Mouse (Mus musculus) testis, postnatal 14 days (tissue): ENCODE results near the gene C530008M17Rik.
A peak's percentile ranks its signal among the peaks of the same experiment; 100 is the strongest.

ENCODE experiments used
- DNase-seq: peaks from one replicate; pipeline ENCODE4 v3.0.0; 2021; ENCODE audit warnings: low spot score

The C530008M17Rik gene

DNA sequence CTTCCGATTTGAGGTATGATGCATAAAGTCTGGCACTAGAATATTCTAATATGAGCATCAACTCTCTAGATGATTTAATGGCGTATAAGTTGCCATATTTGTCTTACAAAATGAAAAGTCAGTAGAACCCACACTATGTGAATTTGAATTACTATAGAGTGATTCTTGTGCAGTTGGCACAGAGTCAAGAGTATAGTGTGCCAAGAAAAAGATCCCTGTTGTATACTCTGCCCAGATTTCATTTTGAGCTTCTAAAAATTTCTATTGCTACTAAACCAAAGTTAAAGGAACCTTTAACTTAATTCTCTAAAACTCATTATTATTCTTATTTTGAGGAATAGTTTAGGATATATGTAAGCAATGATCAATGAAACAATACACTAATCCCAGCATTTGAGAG, at the start of gene C530008M17Rik:
TSS of gene C530008M17Rik (plus strand) at position 301 of the 400 bp plus-strand sequence.
- no peak for DNase-seq

DNA sequence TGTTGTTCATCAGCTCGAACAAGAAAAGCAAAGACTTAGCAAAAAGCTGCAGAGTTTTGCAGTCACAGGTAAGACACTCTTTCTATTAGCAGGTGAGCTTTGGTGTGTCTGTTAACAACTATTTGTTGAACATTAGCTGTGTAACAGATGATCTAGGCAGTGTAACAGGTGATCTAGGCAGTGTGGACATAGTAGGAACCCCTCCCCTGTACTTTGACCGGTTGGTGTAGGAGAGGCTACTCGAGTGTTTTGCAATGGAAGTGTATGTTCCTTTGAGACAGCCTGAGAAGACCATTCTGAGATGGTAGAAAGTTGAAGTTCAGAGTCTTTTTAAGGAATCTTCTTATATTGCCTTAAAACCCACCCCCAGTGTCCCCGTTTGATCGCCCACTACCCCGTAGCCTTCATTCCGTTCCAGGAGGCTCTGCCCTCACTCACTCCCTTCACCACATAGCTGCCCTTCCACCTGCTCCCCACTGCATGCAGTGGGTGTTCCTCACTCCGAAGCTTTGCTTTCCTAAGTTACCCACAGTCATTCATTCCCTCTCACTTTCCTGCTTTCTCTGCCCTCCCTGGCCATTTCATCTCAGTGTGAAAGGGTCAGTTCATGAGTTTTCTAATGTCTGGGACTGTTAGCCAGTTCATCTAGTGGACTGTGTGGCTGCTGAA, 46.5 kb upstream of the C530008M17Rik start:
- no peak for DNase-seq

DNA sequence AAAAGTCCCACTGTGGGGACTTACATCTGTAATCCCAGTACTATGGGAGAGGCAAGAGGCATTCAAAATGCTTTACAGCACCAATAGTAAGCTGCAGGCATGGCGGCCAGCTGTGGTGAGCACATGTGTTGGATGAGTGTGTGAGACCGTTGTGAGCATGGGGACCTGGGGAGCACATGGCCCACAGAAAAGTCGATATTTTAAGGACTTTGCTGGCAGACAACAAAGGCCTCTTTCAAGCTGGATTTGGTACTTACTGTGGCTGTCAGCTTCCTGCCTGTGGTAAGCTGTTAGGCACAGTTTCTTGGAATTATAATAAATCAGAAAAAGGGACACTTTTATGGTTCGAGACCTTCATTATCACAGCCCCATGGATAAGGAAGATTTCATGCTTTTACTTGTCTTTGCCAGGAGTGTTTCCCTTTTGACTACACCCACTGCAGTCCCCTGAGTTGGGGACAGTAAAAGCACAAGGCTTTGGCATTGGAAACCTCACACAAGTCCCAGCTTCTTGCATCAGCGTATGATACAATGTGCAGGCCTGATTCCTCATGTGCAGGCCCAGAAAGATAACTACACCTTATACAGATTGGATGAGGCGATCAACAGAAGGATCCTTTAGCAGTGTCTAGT, 43.3 kb upstream of the C530008M17Rik start:
- DNase-seq = no peak

DNA sequence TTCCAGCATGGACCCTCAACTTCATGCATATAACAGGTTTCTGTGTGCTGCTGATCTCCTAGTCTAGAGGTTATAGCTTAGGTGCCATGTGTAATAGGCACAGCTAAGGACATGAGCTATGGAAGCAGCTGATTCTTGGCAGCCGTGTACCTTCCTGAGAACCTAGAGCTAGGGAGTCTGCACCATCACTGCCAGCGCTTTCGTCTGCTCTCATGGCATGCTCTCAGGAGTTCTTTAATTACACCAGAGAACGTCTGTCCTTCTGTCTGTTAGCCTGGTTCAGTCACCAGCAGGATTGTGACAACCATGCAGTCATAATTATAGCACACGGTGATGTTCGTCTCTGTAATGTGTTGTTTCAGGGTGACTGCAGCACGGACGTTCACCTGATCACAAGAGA, 41.0 kb upstream of the C530008M17Rik start:
- DNase-seq = no peak

DNA sequence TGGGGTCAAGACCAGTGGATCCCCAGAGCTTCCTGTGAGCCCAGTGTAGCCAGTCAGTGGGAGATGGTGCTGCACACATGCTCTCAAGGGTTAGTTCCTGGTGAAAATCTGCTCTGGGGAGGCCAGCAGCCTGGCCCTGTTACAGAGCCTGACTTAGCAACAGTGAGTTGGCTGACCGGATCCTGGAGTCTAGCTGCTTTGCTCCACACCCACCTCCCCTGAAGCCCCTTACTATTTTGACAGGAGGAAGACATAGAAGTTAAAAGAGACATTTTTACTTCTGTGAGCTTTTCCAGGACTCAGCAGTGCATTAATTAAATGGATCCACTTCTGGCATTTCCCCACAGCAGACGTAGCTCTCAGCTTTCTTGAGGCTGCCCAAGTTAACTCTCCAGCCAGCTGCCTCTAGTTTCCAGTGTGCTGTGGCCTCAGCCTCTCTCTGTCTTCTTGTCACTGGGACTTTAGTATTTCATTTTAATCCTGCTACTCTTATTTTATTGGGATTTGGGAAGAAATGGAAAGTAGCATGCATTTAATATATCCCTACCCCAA, 40.0 kb upstream of the C530008M17Rik start:
- DNase-seq = no peak

DNA sequence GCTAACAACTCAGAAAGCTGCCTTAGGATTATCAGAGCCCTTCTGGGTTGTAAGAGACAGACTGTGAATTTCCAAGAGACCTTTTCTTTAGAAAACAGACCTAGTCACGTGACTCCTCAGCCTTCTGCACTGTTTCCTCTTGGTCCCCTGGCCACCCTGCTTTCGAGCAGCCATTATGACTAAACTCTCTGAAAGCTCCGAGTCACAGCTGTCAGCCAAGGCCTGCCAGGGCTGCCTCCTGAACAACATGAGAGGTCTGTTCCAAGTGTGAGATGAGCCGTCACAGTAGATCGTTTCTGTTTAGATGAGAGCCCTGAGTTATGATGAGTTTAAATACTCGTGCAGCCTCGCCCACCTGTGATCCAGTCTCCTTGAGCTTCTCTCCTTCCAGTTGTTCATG, 37.6 kb upstream of the C530008M17Rik start:
- no peak for DNase-seq

DNA sequence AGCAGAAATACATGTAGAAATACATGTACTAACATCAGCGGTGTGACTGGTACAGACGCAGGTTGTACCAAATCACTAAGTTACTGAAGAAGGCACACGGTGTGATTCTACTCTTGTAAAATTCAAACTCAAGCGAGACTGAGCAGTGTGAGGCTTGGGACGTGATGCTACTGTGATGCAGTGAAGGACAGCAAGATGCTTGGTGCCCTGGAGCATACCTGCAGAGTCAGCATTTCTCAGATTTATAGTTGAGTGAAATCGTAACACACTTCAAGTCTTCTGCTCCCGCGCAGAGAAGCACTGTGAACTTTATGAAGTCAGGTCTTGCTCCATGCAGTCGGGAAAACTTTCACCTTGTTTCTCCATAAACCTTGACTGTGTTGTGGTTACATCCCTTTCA, 32.6 kb upstream of the C530008M17Rik start:
- no peak for DNase-seq

DNA sequence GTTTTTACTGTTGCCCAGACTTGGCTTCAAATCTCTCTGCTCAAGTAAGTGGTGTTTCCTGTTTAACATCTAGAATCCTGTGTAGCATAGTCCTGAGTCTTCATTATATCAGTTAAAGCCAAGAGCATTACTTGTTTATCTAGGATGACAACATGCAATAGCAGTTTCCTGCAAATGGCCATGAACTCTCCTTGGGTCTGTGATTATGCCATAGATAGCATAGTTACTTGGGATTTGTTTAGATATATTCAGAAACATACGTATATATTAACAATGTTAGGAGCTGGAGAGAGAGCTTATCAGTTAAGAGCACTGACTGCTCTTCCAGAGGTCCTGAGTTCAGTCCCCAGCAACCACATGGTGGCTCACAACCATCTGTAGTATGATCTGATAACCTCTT, 28.5 kb upstream of the C530008M17Rik start:
- DNase-seq = no peak

DNA sequence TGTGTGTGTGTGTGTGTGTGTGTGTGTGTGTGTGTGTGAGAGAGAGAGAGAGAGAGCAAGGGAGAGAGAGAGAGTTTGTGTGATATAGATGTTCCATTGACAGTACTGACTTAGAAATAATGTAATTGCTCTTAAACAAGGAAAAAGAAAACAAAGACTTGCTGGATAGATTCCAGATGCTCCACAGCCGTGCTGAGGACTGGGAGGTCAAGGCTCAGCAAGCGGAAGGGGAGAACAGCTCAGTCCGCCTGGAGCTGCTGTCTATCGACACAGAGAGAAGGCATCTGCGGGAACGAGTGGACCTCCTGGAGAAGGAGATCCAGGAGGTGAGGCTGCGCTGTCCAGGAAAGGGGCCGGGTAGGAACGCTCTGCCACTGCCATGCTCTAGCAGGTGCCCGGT, 22.3 kb upstream of the C530008M17Rik start:
- no peak for DNase-seq

DNA sequence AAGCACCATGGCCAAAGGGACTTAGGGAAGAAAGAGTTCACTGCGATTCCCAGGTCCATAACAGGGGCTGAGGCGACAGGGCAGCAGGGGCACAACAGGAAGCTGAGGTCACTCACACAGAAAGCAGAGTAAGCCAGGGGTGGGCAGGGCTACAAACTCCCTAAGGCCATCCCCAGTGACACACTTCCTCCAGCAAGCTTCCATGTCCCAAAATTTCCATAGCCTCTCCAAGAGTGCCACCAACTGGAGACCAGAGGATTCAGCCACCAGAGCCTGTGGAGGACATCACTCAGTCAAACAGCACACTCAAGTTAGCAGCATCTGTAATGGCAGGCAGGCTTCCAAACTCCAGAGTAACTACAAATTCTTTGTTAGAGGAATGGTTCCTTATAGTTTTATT, 20.7 kb upstream of the C530008M17Rik start:
- no peak for DNase-seq

DNA sequence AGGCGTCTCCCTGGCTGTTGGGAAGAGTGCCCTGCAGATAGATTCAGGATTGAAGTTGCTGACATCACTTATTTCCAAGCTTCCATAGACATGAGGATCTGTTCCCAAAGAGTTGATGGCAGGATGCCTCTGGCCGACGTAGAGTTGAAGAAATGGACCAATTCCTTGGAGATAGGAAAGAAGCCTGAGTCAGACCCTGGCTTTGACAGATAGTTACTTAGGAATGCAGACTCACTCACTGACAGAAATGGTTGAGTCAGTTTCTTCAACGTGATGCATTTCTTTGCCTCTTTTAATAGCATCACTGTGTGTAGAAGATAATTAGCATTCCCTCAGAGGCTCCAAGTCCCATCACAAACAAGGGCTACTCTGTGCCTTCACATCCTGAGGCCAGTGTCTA, 14.2 kb upstream of the C530008M17Rik start:
- DNase-seq = no peak

DNA sequence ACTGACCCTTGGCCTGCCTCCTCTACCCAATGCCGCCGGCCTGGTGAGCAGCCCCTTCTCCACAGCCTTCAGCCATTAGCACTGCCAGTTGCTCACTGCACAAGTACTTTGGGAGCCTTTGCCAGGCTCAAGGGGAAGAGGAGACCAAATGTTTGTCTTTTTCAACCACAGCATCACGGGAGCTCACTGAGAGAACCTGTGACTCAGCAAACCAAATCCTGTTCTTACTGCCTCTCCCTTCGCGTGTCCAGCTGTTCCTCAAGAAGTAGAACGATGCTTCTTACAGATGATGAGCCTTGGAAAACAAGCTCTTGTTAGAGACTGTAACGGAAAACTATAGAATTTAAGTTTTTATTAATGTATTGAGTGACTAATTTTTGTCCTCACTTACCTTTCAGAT, 12.1 kb upstream of the C530008M17Rik start:
- no peak for DNase-seq

DNA sequence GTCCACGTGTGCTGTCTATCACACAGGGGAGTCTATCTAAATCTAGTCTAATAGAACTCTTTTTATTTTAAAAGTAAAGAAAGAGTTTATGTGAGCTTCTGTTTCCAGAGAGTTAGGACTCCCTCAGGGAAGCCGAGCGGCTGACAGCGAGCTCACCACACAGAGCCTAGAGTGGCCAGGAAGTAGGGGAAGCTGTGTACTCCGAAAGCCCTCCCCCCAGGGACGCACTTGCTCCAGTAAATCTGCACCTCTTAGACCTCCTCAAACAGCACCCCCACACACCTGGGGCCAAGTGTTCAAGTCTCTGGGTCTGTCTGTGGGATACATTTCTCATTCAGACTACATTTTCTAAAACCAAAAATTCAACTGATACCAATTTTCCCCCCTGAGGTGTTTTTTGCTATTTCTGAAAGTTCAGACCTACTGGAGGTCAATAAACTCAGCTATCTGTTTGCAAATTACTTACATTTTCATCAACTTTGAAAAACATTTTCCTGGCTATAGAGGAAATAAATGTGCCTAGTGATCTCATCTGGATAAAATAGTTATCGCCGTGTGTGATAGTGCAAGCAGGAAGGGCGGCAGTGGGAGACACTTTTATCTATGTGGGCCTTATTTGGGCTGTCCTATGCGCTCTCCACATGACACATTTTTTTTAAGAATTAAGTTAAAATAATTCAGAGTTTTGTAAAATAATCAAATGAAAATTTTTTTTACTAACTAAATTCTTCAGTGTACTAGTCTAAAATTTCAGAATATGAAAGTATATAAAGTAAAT, 11.0 kb upstream of the C530008M17Rik start:
- no peak for DNase-seq

DNA sequence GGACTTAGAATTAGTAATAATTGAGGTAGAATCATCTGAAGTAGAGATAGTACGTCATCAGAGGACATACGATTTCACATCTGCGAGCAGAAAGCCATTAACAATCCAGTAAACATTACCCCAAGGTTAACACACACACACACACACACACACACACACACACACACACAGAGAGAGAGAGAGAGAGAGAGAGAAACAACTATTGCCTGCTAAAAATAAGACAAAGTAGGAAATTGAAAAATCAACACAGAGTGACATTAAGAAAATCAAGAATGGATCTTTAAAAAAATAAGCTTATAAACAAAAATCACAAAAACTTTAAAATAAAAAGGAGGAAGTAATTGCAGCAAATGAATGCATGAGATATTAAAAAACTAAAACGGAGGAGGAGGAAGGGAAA, 6.4 kb upstream of the C530008M17Rik start:
- no peak for DNase-seq

DNA sequence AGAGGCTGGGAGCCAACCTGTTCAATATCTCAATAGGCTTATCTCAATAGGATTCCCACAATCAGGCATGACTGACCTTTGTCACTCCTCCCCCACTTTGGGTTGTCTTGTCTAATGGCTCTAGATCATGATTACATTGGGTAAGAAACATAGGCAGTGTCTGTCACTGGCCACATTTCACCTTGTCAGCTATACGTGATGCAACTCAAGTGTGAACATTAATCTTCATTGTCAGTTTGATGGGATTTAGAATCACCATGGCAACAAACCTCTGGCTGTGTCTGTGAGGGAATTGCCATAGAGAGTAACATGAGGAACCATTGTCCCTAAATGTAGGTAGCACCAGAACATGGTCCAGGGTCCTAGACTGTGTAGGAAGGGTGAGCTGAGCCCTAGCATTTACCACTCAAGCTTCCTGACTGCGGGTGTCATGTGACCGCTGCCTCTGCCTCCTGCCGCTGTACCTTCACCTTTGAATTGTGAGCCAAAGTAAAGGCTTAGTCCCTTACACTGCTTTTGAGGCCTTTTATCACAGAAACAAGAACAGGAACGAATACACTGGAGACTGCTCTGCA, 5.1 kb upstream of the C530008M17Rik start:
- DNase-seq = no peak

DNA sequence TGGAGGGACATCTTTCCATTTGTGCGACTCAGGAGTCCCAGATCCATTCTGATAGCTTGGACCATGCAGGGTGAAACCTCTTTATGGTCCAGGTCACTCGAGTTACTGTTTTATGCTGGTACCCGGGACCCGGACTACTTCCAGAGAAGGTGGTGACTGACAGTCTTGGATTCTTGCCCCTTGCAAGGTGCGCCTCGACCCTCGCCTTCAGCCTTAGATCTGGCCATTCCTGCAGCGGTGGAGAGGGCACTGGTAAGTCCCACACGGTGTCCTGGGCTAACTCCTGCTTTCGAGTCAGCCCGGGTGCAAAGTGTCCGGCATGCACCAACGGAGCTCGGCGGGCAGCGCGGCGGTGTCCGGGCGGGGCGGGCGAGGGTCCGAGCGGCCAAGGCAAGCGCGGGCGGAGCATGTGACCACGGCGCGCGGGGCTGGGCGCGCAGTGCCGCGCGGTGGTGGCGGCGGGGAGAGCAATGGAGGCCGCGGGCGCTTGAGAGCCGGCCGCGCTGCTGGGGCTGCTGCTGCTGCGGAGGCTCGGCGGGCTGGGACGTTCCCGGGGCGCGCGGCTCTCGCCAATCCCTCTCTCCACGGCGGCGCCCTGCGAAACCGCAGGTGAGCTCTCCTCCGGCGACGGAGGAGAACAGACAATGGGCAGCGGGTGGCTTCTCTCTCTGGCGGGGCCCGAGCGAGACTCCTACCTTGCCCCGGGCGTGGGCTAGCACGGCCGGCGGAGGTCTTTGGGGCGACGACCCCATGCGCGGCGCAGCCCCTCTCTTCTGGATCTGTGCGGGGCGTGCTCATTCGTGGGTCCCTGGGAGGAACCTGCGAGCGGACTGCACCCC, 1.2 kb downstream of the C530008M17Rik start:
- peak; percentile 25 for DNase-seq

DNA sequence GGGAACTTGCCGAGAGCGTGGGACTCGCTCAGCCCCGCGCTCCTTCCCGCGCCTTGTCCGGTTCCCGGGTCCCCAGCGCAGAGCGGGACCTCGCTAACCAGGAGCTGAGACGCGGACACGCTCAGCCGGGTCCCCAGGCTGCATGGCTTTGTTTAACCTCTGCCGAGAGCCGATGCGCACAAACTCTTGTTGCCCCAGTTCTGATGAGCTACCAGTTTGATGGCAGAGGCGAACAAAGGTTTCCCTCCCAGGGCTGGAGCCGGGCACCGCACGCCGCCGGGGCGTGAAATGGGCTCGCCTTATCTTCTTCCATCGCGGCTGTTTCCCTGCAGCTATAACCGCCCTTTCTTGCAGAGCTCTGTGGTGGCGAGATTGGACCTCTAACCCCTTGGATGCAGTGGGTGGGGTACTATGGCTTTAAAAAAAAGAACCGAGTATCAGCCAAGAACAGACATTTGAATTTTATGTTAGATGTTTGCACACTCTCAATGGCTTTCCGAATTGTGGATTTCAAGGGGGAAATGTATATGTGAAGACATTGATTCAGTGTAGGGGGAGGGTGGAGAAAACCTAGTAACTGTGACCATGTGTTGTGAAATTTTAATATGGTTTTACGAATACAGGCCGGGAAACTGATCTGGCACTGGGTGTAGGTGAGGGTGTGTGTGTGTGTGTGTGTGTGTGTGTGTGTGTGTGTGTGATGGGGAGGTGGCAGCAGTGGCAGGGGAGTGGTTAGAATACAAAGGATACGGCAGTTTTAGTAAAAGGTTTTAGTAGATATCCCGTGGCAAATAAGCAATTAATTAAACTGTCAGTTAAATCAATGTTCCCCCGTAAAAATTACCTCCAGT, 2.0 kb downstream of the C530008M17Rik start:
- DNase-seq = no peak

DNA sequence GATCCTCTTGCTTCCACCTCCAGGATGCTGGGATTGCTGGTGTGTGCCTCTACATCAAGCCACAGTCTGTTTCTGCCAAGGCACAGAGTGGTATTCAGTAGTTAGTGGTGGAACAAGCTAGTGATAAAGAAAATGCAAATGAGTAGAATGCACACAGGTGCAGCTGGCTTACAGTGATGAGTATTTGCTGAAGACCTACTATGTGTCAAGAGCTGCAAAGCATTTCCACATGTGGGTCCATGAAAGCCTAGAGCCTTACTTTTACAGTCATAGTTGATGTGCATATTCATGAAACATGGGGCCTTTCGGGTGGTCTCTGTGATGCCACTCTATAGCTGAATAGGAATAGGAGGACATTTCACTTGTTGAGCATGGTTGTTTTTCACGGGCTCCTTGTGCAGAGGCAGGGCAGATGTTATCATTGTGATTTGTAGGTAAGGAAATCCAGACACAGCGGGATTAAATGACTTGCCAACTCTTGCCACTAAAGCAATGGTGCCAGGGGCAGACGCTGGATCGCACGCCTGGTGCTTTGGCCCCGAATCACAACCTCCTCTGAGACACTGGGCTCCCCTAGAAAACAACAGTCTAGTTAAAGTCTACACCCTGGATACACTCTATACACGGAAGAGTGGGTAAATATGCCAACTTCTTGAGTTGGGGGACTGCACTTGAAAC, 3.8 kb downstream of the C530008M17Rik start:
- no peak for DNase-seq

DNA sequence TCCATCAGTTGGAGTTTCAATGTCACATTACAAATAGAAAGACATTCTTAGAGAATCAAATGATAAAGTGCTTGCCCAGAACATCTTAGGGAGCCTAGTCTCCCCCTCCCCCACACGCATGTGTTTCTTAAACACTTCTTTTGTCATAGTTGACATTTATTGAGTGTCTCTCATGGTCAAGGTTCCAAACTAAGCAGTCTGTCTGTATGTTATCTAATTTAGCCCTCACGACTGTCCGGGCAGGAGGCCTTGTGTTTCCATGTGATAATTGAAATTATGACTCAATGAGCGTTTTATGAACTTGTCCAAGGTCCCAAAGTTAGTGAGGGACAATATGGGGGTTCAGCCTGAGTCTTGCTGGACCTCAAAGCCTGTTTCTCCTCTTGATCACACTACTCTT, 5.0 kb downstream of the C530008M17Rik start:
- no peak for DNase-seq

DNA sequence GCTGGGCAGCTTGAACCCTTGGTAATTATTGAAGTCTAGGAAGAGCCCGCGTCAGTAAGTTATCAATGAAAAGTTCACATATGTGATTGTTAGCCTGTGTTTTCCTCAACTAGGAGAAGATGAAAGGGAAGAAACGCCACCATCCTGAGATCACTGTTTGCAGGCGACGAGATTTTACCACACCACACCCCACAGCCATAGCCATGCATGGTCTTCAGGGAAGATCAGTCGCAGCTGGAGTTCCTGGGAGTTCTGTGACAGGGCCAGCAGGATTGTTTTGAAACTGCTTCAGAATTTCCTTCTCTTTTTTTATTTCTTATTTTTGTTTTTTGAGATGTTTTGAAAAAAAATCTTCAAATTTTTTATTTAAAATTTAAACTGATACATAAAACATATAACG, 8.6 kb downstream of the C530008M17Rik start:
- no peak for DNase-seq
